Mouse (Mus musculus) erythroblast, embryonic 14.5 days (primary cell): ENCODE data around the gene Srsf12.

Experiments
- GATA1 ChIP-seq: IDR thresholded peaks from 2 replicates; pipeline ENCODE4 v1.6.1; 2012; ENCODE audit warnings: low read length, inconsistent platforms, mixed read lengths
- TAL1 ChIP-seq: IDR thresholded peaks from 3 replicates; pipeline ENCODE4 v1.6.1; 2012; ENCODE audit warnings: low read length, inconsistent platforms, mixed read lengths

- no peak for TF ChIP-seq GATA1
- no peak for TF ChIP-seq TAL1
Measured at GRCm38 (mm10) chr4:33188781-33189734, 19.7 kb upstream of the Srsf12 start.
